Mouse (Mus musculus) G1E-ER4 (cell line): ENCODE results near the gene Apbb1ip. TPM values are rescaled to one million over a fixed set of nuclear protein-coding genes. Genes with fewer than 3 reads are reported as not detected.

Source experiments
- GATA1 ChIP-seq: IDR thresholded peaks from one replicate; pipeline ENCODE4 v1.8.0; 2012; ENCODE audit warnings: low read length, inconsistent platforms
- polyA plus RNA-seq: library from polyadenylated mRNA; stranded (reverse); fragments of >175 nt; gene quantifications from 2 replicates; pipeline ENCODE4 v1.2.3, GENCODE M21; 2012

The Apbb1ip gene
- polyA plus RNA-seq, 1 experiment: 97.4 TPM

- no peak for TF ChIP-seq GATA1
These were observed 16.5 kb downstream of the Apbb1ip start for GRCm38 (mm10) chr2:22790435-22790834.

- no peak for TF ChIP-seq GATA1
These were observed 21.2 kb downstream of the Apbb1ip start for GRCm38 (mm10) chr2:22795087-22795486.

DNA sequence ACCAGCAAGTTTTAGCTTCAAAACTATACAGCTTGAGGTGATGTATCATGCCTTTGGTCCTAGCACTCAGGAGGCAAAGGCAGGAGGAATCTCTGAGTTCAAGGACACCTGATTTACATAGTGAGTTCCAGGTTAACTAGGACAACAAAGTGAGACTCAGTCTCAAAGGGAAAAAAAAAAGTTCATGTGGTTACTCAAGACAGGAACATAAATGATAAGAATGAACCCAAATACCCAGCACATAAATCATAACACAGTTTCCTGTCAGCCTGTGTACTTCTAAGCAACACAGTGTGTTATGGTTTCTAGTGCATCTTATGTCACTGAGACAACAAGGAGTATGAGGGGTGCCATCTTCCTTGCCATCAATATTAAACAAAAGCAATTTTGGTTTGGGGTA lies 22.6 kb downstream of the Apbb1ip start:
- TF ChIP-seq GATA1: no peak

DNA sequence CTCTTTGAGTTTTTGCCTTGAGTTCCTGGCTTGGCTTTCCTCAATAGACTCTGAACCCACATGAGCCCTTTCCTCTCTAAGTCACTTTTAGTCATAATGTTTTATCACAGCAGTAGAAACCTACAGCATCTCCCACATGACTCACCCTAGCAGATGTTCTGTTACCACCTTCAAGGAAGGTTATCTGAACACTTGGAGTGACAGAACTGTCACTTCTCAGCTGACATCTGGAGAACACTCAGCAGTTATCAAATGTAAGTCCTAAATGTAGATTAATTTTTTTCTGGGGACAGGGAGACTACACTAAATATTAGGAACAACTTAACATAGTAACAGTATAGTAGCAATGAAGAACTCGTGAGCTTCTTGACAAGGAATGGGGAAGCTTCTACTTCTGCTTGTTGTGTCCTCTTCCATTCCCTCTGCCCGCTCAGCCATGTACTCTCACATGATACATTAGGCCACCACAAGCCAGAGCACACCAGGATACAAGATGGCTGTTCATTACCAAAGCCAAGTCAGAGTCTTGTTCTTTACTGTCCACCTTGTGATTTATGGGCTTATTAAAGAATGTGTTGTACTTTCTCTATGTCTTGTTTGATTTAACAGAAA lies 25.6 kb downstream of the Apbb1ip start:
- TF ChIP-seq GATA1: no peak

- TF ChIP-seq GATA1: no peak
These were observed 31.7 kb downstream of the Apbb1ip start for GRCm38 (mm10) chr2:22805589-22805988.

GRCm38 (mm10) chr2:22806576-22806975 lies 32.7 kb downstream of the Apbb1ip start:
- no peak for TF ChIP-seq GATA1

DNA sequence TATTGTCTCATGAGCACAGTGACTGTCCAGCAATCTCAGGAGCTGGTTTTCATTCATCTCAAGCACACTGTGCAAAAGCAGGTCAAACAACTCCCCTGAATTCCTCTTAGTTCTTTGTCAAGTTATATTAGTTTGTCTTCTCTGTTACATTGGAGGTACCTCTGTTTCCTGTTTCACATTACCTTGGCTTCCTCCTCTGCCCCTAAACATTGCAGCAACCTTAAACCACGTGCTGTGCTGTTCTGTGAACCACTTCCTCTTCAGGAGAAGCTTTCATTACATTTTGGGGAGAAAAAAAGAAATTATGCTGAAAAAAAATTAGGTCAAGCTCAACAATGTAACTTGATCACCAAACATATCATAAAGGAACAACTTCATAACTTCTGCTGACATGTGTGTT lies 33.4 kb downstream of the Apbb1ip start:
- TF ChIP-seq GATA1: no peak

GRCm38 (mm10) chr2:22810851-22811250 lies 37.0 kb downstream of the Apbb1ip start:
- TF ChIP-seq GATA1: no peak

DNA sequence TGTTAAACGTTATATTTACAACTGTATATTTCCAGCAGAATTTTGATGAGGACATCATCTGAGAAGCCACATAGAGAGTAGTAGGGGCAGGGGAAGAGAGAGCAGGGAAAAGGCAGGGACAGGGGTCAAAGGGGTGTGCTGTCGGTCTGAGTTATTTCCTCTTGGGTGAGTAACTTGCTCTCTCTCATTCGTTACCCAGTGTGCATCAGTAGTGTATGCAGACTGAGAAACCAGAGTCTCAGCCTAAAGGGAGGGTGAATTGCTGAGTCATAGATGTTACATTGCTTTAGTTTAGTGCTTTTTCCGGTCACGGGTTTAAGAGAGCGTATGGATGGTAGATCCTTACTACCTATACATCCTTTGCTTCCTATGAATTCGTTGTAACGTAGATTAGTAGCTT lies 37.6 kb downstream of the Apbb1ip start:
- TF ChIP-seq GATA1: no peak

DNA sequence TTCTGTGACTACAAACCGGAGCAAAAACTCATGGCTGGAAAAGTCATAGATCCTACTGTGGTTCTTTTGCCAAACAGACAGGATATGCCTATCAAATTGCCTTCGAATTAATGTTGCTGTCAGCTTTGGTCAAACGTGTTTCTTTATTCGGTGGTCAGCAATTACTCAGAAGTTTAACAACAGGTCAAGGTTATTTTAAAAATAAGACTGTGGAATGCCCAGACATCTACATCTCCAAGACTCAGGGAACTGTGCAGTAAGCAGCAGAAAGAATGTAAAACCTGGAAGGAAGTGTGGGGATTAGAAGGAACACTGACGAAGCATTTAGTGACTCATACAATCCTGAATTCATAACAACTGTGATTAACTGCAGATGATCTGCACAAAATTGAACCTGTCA lies 40.0 kb downstream of the Apbb1ip start:
- no peak for TF ChIP-seq GATA1

- no peak for TF ChIP-seq GATA1
These were observed 41.8 kb downstream of the Apbb1ip start for GRCm38 (mm10) chr2:22815674-22816073.

DNA sequence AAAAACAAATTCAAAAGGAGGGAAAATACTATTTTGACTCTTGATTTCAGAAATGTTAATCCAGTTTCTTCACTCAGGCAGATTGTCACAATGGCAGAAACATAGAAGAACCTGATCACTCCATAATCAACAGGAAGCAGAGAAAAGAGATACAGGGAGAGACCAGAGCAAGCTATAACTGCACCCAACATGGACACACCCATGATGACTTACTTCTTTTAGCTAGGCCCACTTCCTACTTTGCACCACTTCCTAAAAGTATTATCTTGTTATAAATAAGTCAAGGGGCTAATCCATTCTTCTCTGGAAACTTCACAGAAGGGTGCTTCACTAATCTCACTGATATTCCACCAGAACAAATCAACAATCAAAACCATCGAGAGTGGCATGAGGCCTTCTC lies 42.3 kb downstream of the Apbb1ip start:
- TF ChIP-seq GATA1: peak; percentile 19

DNA sequence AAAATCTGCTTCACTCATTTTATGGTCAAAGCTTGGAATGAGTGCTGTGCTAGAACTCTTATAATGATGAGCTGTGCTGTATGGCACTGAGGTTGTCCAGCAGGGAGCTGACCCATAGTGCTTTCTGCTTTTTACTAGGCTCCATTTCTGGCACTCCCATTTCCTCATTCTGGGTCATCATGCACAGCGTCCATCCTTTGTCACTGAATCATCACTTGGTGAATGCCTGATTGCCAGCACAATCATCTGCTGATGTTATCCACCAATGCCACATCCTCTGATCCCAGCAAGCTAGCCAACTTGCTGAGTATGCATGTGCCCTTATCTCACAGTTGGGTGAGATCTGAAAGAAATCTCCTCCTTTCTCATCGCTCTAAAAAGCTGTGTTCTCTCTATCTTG lies 48.4 kb downstream of the Apbb1ip start:
- TF ChIP-seq GATA1: no peak

- TF ChIP-seq GATA1: no peak
These were observed 71.6 kb downstream of the Apbb1ip start for GRCm38 (mm10) chr2:22845514-22845913.

GRCm38 (mm10) chr2:22851900-22852299 lies 78.0 kb downstream of the Apbb1ip start:
- no peak for TF ChIP-seq GATA1

DNA sequence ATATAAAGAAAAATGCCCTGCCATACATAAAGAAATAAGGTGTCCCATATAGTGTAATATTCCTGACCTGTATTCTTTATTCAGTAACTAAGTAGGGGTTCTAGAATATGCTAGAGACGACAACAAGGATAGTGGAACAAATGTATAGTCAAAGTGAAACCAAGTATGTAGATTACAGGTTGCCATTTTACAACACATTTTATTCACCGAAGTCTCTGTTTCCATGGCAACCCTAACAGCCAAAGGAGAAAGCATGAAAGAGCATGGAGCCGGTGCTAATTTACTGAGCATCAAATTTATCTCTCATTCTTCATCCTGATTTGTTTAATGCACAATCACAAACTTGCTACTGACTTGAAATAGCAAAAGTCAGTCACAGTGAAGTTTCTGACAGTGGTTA lies 83.6 kb downstream of the Apbb1ip start:
- TF ChIP-seq GATA1: no peak

- TF ChIP-seq GATA1: no peak
These were observed 88.3 kb downstream of the Apbb1ip start for GRCm38 (mm10) chr2:22862194-22862593.

DNA sequence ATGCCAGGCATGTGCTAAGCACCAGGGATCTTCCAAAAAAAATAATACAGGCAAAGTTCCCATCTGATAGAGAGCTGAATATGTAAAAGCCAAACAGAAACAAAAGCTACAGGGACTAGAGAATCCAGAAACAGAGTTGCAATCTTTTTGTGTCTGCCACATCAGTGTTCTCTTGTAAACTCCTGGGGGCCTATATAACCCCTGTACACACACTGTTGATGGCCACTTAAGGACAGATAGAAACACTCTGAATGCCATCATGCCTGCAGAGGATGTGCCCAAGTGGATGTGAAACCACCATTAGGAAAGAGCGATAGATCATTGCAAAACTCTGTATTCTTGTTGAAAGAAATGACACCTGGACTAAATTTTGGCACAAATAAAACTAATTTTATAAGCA lies 91.9 kb downstream of the Apbb1ip start:
- no peak for TF ChIP-seq GATA1

DNA sequence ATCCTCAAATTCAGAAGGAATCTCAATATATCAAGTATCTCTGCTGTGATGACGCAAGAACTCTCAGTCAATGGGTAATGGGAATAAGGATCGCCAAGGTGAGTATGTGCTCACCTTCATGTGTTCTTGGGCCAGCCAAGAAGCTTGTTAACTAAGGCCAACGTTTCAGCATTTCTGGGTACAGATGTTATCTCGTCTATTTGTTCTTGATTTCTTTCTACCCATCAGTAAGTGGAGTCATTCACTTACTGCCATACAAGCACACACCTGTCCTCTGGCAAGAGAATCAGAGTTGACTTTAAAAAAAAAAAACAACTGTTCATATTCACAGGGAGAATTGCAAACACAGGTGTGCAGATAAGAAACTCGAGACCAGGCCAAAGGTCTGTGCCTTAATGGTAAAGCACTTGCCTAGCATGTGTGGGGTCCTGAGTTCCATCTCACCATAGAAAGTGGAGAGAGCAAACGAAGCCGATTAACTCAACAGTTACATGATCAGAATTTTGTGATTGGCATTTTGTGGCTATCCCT lies 93.1 kb downstream of the Apbb1ip start:
- no peak for TF ChIP-seq GATA1
